Mouse (Mus musculus): Measurements from ENCODE around the gene Selp. TPM values are rescaled to one million over a fixed set of nuclear protein-coding genes. Genes with fewer than 3 reads are reported as not detected.

Gene Selp
- total and polyA plus RNA-seq, 3 experiments = 0.22 TPM; not detected in 2

- Histone ChIP-seq H3K9me3 (replicated peaks) (no peaks in the 10 kb centered on the region), H3K4me3 (ENCODE audit: low read depth, low read length) (no peak overlapping the region), H3K27me3 (ENCODE audit: insufficient read depth, low read length) (no peaks in the 10 kb centered on the region), H3K36me3 (replicated peaks) (no peaks in the 10 kb centered on the region), H3K4me1 (ENCODE audit: insufficient read depth, low read depth, low read length) (no peaks in the 10 kb centered on the region)
- TF ChIP-seq POLR2AphosphoS5 (IDR thresholded peaks at IDR 0.05; ENCODE audit: insufficient replicate concordance, low read depth, low read length) (no peak), GATA2 (IDR thresholded peaks at IDR 0.05; ENCODE audit: borderline replicate concordance, low read depth, low read length) (no peak), GATA1 (IDR thresholded peaks at IDR 0.05; ENCODE audit: borderline replicate concordance, low read length) (no peak), CTCF (IDR thresholded peaks at IDR 0.05; ENCODE audit: low read depth, low read length) (no peak), TAL1 (conservative IDR thresholded peaks at IDR 0.05; ENCODE audit: low read depth, low read length) (no peak)
- no peak for ATAC-seq (ENCODE audit: extremely low read depth, insufficient number of reproducible peaks, low FRiP score, poor library complexity, severe bottlenecking)
- DNase-seq (ENCODE audit: low spot score) = no peak
These were observed 5.3 kb upstream of the Selp start for GRCm38 (mm10) chr1:164109763-164110162.

- no peak overlapping the region for H3K4me3 ChIP-seq (ENCODE audit: low read depth, low read length)
- DNase-seq (ENCODE audit: low spot score) = no peak
These were observed 4.3 kb upstream of the Selp start for GRCm38 (mm10) chr1:164110591-164111329.

GRCm38 (mm10) chr1:164114280-164114679, 784 bp upstream of the Selp start:
- no peak for ATAC-seq (ENCODE audit: extremely low read depth, insufficient number of reproducible peaks, low FRiP score, poor library complexity, severe bottlenecking)
- no peak for TF ChIP-seq CTCF (IDR thresholded peaks at IDR 0.05; ENCODE audit: low read depth, low read length)
- TF ChIP-seq POLR2AphosphoS5 (IDR thresholded peaks at IDR 0.05; ENCODE audit: insufficient replicate concordance, low read depth, low read length) = no peak
- no peak for TF ChIP-seq TAL1 (conservative IDR thresholded peaks at IDR 0.05; ENCODE audit: low read depth, low read length)
- no peak for TF ChIP-seq GATA2 (IDR thresholded peaks at IDR 0.05; ENCODE audit: borderline replicate concordance, low read depth, low read length)
- TF ChIP-seq GATA1 (IDR thresholded peaks at IDR 0.05; ENCODE audit: borderline replicate concordance, low read length) = no peak
- DNase-seq (ENCODE audit: low spot score) = no peak

More at GRCm38 (mm10) chr1:164110591-164111329, 4.3 kb upstream of the Selp start:
- Histone ChIP-seq H3K27me3 (ENCODE audit: insufficient read depth, low read length) (no peaks in the 10 kb centered on the region), H3K4me1 (ENCODE audit: insufficient read depth, low read depth, low read length) (no peaks in the 10 kb centered on the region), H3K36me3 (replicated peaks) (no peaks in the 10 kb centered on the region), H3K9me3 (replicated peaks) (no peaks in the 10 kb centered on the region)
- TF ChIP-seq GATA2 (IDR thresholded peaks at IDR 0.05; ENCODE audit: borderline replicate concordance, low read depth, low read length) (no peak), POLR2AphosphoS5 (IDR thresholded peaks at IDR 0.05; ENCODE audit: insufficient replicate concordance, low read depth, low read length) (no peak), TAL1 (conservative IDR thresholded peaks at IDR 0.05; ENCODE audit: low read depth, low read length) (no peak), GATA1 (IDR thresholded peaks at IDR 0.05; ENCODE audit: borderline replicate concordance, low read length) (no peak), CTCF (IDR thresholded peaks at IDR 0.05; ENCODE audit: low read depth, low read length) (no peak)
- no peak for ATAC-seq (ENCODE audit: extremely low read depth, insufficient number of reproducible peaks, low FRiP score, poor library complexity, severe bottlenecking)

GRCm38 (mm10) chr1:164115647-164116046, 583 bp downstream of the Selp start:
- Histone ChIP-seq H3K4me3 (ENCODE audit: low read depth, low read length) (no peak overlapping the region), H3K36me3 (replicated peaks) (no peaks in the 10 kb centered on the region), H3K27me3 (ENCODE audit: insufficient read depth, low read length) (no peaks in the 10 kb centered on the region), H3K4me1 (ENCODE audit: insufficient read depth, low read depth, low read length) (no peaks in the 10 kb centered on the region), H3K9me3 (replicated peaks) (no peaks in the 10 kb centered on the region)
- TF ChIP-seq TAL1 (conservative IDR thresholded peaks at IDR 0.05; ENCODE audit: low read depth, low read length) (no peak), CTCF (IDR thresholded peaks at IDR 0.05; ENCODE audit: low read depth, low read length) (no peak), GATA2 (IDR thresholded peaks at IDR 0.05; ENCODE audit: borderline replicate concordance, low read depth, low read length) (no peak), POLR2AphosphoS5 (IDR thresholded peaks at IDR 0.05; ENCODE audit: insufficient replicate concordance, low read depth, low read length) (no peak), GATA1 (IDR thresholded peaks at IDR 0.05; ENCODE audit: borderline replicate concordance, low read length) (no peak)
- ATAC-seq (ENCODE audit: extremely low read depth, insufficient number of reproducible peaks, low FRiP score, poor library complexity, severe bottlenecking) (no peak), DNase-seq (ENCODE audit: low spot score) (no peak)

More at GRCm38 (mm10) chr1:164114280-164114679, 784 bp upstream of the Selp start:
- Histone ChIP-seq H3K36me3 (replicated peaks) (no peaks in the 10 kb centered on the region), H3K4me3 (ENCODE audit: low read depth, low read length) (no peak overlapping the region), H3K27me3 (ENCODE audit: insufficient read depth, low read length) (no peaks in the 10 kb centered on the region), H3K9me3 (replicated peaks) (no peaks in the 10 kb centered on the region), H3K4me1 (ENCODE audit: insufficient read depth, low read depth, low read length) (no peaks in the 10 kb centered on the region)

GRCm38 (mm10) chr1:164117869-164118268, 2.8 kb downstream of the Selp start:
- no peak for ATAC-seq (ENCODE audit: extremely low read depth, insufficient number of reproducible peaks, low FRiP score, poor library complexity, severe bottlenecking)
- Histone ChIP-seq H3K4me3 (ENCODE audit: low read depth, low read length) (no peak overlapping the region), H3K27me3 (ENCODE audit: insufficient read depth, low read length) (no peaks in the 10 kb centered on the region), H3K4me1 (ENCODE audit: insufficient read depth, low read depth, low read length) (no peaks in the 10 kb centered on the region), H3K9me3 (replicated peaks) (no peaks in the 10 kb centered on the region), H3K36me3 (replicated peaks) (no peaks in the 10 kb centered on the region)
- no peak for DNase-seq (ENCODE audit: low spot score)
- no peak for TF ChIP-seq CTCF (IDR thresholded peaks at IDR 0.05; ENCODE audit: low read depth, low read length)
- TF ChIP-seq POLR2AphosphoS5 (IDR thresholded peaks at IDR 0.05; ENCODE audit: insufficient replicate concordance, low read depth, low read length) = no peak
- no peak for TF ChIP-seq GATA1 (IDR thresholded peaks at IDR 0.05; ENCODE audit: borderline replicate concordance, low read length)

GRCm38 (mm10) chr1:164119892-164120776, 5.1 kb downstream of the Selp start:
- TF ChIP-seq POLR2AphosphoS5 (IDR thresholded peaks at IDR 0.05; ENCODE audit: insufficient replicate concordance, low read depth, low read length) = no peak
- no peak for TF ChIP-seq CTCF (IDR thresholded peaks at IDR 0.05; ENCODE audit: low read depth, low read length)
- no peak for TF ChIP-seq GATA1 (IDR thresholded peaks at IDR 0.05; ENCODE audit: borderline replicate concordance, low read length)
- TF ChIP-seq TAL1 (conservative IDR thresholded peaks at IDR 0.05; ENCODE audit: low read depth, low read length) = no peak
- no peak for TF ChIP-seq GATA2 (IDR thresholded peaks at IDR 0.05; ENCODE audit: borderline replicate concordance, low read depth, low read length)
- no peak for DNase-seq (ENCODE audit: low spot score)
- no peak for ATAC-seq (ENCODE audit: extremely low read depth, insufficient number of reproducible peaks, low FRiP score, poor library complexity, severe bottlenecking)
- H3K9me3 ChIP-seq (replicated peaks) = no peaks in the 10 kb centered on the region
- H3K36me3 ChIP-seq (replicated peaks) = no peaks in the 10 kb centered on the region
- H3K27me3 ChIP-seq (ENCODE audit: insufficient read depth, low read length) = no peaks in the 10 kb centered on the region
- H3K4me1 ChIP-seq (ENCODE audit: insufficient read depth, low read depth, low read length) = no peaks in the 10 kb centered on the region
- H3K4me3 ChIP-seq (ENCODE audit: low read depth, low read length) = no peak overlapping the region
